Comparison of ENCODE assay signal across 8 mouse cellular contexts in the genomic region with DNA sequence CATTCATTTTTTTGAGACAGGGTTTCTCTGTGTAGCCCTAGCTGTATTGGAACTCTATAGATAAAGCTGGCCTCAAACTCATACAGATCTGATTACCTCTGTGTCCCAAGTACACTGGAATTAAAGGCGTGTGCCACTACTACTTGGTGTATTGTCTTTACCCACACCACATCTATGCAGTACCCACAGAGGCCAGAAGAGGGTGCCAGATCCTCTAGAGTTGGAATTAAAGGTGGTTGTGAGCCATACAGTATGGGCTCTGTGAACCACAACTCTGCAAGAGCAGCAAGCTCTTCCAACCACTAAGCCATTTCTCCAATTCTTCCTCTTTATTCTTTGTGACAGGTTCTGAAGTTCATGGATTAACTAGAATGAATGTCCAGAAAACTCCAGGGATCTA. TPM values are rescaled to one million over a fixed set of nuclear protein-coding genes. Genes with fewer than 3 reads are reported as not detected.
DNase-seq lines count a peak whose midpoint lies in the region; ATAC-seq lines count a peak whose summit lies in the region.
"Had no signal": no experiment of that assay in that cellular context is flagged by ENCODE, and none has a peak within 500 bp of the region (broad histone marks: within the 10 kb centered on the region; RNA-seq: fewer than 3 reads in every experiment).

No protein-coding gene starts in this region.

- 67% methylated on average over 1 of the region's 1 CpGs for WGBS in kidney, embryonic 15.5 days

- H3K27me3 ChIP-seq in kidney, embryonic 15.5 days, result peaks cover 36% of the 10 kb centered on the region

- peak; percentile 57 for DNase-seq in kidney, adult 18-20 months
- DNase-seq in CD4-positive helper T cell, adult 2 months (ENCODE audit: low read depth, low spot score), result peak; percentile 4
- DNase-seq in MEL-GATA-1-ER (ENCODE audit: extremely low read depth, low read depth), result peak; percentile 71
- peak; percentile 15 for DNase-seq in embryo, embryonic 9.5 days (ENCODE audit: extremely low spot score)
- no peak for DNase-seq in layer of hippocampus, adult 8-10 months (ENCODE audit: low spot score in 2 of 2)

- no peak overlapping the region for H3K4me2 ChIP-seq in kidney, embryonic 15.5 days

- ATAC-seq in kidney, embryonic 15.5 days (replicated peaks; ENCODE audit: low FRiP score), result no peak
- peak; percentile 63 for ATAC-seq in megakaryocyte, adult 5-6 weeks (ENCODE audit: poor library complexity, severe bottlenecking)

- H3K4me1 ChIP-seq in kidney, embryonic 15.5 days, result no peaks in the 10 kb centered on the region

- H3K27ac ChIP-seq in kidney, embryonic 15.5 days, result no peak overlapping the region

- no peaks in the 10 kb centered on the region for H3K9me3 ChIP-seq in kidney, embryonic 15.5 days (replicated peaks)

- no peaks in the 10 kb centered on the region for H3K36me3 ChIP-seq in kidney, embryonic 15.5 days

- H3K4me3 ChIP-seq in kidney, embryonic 15.5 days (replicated peaks), result no peak overlapping the region
- H3K4me3 ChIP-seq: erythroblast, embryonic 14.5 days had no signal

- no peak overlapping the region for H3K9ac ChIP-seq in kidney, embryonic 15.5 days

RNA-seq across cellular contexts. Expression of a gene that starts 6.8 kb away (rescaled TPM):
- polyA plus RNA-seq in kidney, embryonic 15.5 days (2015; fragmentation: Nextera tagmentation; extraction: Ambion mirVana), result 3.4 and 3.7 TPM in 2 replicates
- total RNA-seq in megakaryocyte, adult 5-6 weeks (2015), result not detected in 2 replicates
- not detected in 2 replicates for total RNA-seq in megakaryocyte, adult 5-6 weeks (2017)
- 100 to 1,000 TPM in 2 of 4 experiments, 10 to 100 TPM in 2; 74.5 to 139 (median 105) TPM for total RNA-seq in layer of hippocampus, adult 8-10 months (2022)

RNA-seq across cellular contexts. Expression of a gene that starts 17.7 kb away (rescaled TPM):
- 10.7 and 23.2 TPM in 2 replicates for polyA plus RNA-seq in kidney, embryonic 15.5 days (2015; fragmentation: Nextera tagmentation; extraction: Ambion mirVana)
- total RNA-seq in megakaryocyte, adult 5-6 weeks (2015), result not detected in 2 replicates
- not detected in 2 replicates for total RNA-seq in megakaryocyte, adult 5-6 weeks (2017)
- 1 to 10 TPM in 3 of 4 experiments, under 1 TPM in 1; 0.67 to 2.5 (median 2.0) TPM for total RNA-seq in layer of hippocampus, adult 8-10 months (2022)
- polyA plus RNA-seq: erythroblast, embryonic 14.5 days had no signal

RNA-seq across cellular contexts. Expression of a gene that starts 18.4 kb away (rescaled TPM):
- polyA plus RNA-seq in kidney, embryonic 15.5 days (2015; fragmentation: Nextera tagmentation; extraction: Ambion mirVana), result 75.9 and 81.6 TPM in 2 replicates
- not detected in 2 replicates for total RNA-seq in megakaryocyte, adult 5-6 weeks (2015)
- total RNA-seq in megakaryocyte, adult 5-6 weeks (2017), result not detected in 2 replicates
- 10 to 100 TPM; 73.8 to 81.8 (median 79.0) TPM for total RNA-seq in layer of hippocampus, adult 8-10 months (2022)

RNA-seq across cellular contexts. Expression of a gene that starts 24.7 kb away (rescaled TPM):
- polyA plus RNA-seq in kidney, embryonic 15.5 days (2015; fragmentation: Nextera tagmentation; extraction: Ambion mirVana), result 172 and 177 TPM in 2 replicates
- 20.6 and 26.5 TPM in 2 replicates for total RNA-seq in megakaryocyte, adult 5-6 weeks (2015)
- total RNA-seq in megakaryocyte, adult 5-6 weeks (2017), result 34.4 and 39.0 TPM in 2 replicates
- total RNA-seq in layer of hippocampus, adult 8-10 months (2022), result 10 to 100 TPM; 30.2 to 41.4 (median 34.4) TPM

RNA-seq across cellular contexts. Expression of a gene that starts 48.0 kb away (rescaled TPM):
- polyA plus RNA-seq in kidney, embryonic 15.5 days (2015; fragmentation: Nextera tagmentation; extraction: Ambion mirVana), result 477 and 518 TPM in 2 replicates
- 75.3 and 100 TPM in 2 replicates for total RNA-seq in megakaryocyte, adult 5-6 weeks (2015)
- 127 and 154 TPM in 2 replicates for total RNA-seq in megakaryocyte, adult 5-6 weeks (2017)
- 10 to 100 TPM; 94.0 to 97.6 (median 95.5) TPM for total RNA-seq in layer of hippocampus, adult 8-10 months (2022)

Comparison
In these comparisons a context has a peak if more than half of its experiments do, and no peak if none do; other contexts are left out.
1. DNase-seq: peak in kidney, adult 18-20 months (single experiment), CD4-positive helper T cell, adult 2 months (single experiment), MEL-GATA-1-ER (single experiment) and embryo, embryonic 9.5 days (single experiment); none in layer of hippocampus, adult 8-10 months (0 of 2).
2. RNA of a gene that starts 6.8 kb away (total RNA-seq): 74.5 to 139 TPM in layer of hippocampus, adult 8-10 months; not detected in megakaryocyte, adult 5-6 weeks; every median in the first group is over 10 times any median in the second.
3. RNA of a gene that starts 18.4 kb away (total RNA-seq): 73.8 to 81.8 TPM in layer of hippocampus, adult 8-10 months; not detected in megakaryocyte, adult 5-6 weeks; every median in the first group is over 10 times any median in the second.